Mouse (Mus musculus): ENCODE results near the gene Pitpnm1. TPM values are rescaled to one million over a fixed set of nuclear protein-coding genes. Genes with fewer than 3 reads are reported as not detected.
A peak's percentile ranks its signal among the peaks of the same experiment; 100 is the strongest.
"Not testable (repeated sequence)": the region's sequence is repeated elsewhere in the genome, so short reads cannot be mapped to it uniquely, and the experiment has no call there.

Pitpnm1 gene
- 10 to 100 TPM; 25.0 to 26.4 TPM for total RNA-seq (2021)
- long read RNA-seq, experiment 1, full-length matches to known transcripts, result 22 of 38 reads
- long read RNA-seq, experiment 1, partial matches to known transcripts, result 13 of 38 reads
- long read RNA-seq, experiment 1, other reads (novel, unspliced or antisense), result 3 of 38 reads
- long read RNA-seq, experiment 2, full-length matches to known transcripts, result 12 of 27 reads
- long read RNA-seq, experiment 2, partial matches to known transcripts, result 11 of 27 reads
- long read RNA-seq, experiment 2, other reads (novel, unspliced or antisense), result 4 of 27 reads

DNA sequence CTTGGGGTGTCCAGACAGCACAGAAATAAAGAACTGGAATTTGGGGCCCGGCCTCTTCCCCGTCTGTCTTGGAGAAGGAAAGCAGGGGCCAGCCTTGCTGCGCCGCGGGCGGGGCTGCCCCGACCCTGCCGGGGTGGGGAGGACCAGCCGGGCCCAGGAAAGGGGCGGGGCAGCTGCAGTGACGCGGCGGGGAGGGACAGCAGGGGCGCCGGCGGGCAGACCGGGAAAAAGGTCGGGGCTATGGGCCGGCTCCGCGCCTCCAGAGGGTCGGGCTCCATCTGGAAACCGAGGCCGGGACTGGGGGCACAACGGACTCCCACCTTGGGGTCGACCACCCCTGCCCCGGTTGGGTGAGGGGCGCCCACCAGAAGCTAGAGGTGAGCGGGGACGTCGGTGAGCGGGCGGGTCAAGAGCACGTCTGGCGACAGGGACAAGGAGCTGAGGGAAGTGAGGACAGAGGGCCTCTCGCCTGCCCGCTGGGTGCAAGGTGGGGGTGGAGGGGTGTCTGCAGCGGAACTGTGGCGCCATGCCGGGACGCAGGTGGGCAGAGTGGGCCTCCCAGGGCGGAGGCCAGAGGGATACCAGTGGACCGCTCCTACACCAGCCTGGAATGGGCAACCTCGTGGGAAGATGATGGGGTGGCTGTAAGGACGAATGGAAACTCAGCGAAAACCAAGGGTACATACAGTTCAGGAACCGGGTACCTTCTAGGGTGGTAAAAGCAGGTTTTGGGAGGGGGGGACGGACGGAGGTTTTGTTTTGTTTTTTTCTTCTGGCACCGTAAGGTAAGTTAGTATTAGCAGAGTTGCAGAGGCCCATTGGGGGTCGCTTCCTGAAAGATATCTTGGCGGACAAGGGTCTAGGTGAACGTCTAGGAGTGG is at the start of gene Pitpnm1:
Gene Pitpnm1 (plus strand): TSS at position 162 of the 881 bp plus-strand sequence.
- peak; percentile 86 to 88 for DNase-seq
- intact Hi-C loops (cut with DNase I), result loop anchor here (2.0 kb wide), 1 partner anchor 129 kb away; no protein-coding TSS in a partner anchor

GRCm38 (mm10) chr19:4051016-4051415 is 48.8 kb upstream of the Pitpnm1 start:
- DNase-seq, result no peak
- intact Hi-C loops (cut with DNase I), result loop anchor here (5.0 kb wide), 1 partner anchor 176 kb away; no protein-coding TSS in a partner anchor

DNA sequence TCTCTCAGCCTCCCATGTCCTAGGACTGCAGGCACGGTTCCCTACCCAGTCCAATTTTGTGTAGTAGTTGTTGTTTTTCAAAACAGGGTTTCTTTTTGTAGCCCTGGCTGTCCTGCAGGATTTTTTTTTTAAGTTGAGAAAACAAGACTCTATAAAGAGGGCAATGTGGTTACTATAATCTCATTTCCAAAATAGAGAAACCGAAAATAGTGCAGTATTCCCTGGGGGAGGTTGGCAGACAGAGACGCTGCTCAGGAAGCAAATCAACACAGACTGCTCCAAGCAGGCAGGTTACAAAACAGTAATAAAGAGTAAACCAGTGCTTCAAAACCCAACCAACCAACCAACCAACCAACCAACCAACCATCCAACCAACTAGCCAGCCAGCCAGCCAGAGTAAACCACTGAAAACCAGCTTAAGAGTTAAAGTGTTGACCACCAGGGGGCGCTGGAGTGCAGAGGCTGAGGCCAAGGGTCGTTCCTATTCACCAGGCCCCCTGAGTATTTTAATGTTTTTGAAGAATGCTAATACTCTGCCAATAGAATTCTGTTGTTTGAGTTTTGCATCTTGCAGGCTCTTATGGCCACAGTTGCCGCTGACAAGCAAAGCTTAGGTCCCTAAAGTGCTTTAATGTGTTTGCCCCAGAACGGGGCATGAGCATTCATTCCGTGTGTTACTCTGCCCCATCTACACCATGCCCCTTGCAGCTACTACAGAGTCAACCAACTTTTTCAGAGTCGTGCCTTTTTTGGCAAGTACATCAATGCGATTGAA is 47.9 kb upstream of the Pitpnm1 start:
- intact Hi-C loops (cut with DNase I), result loop anchor here (2.0 to 5.0 kb wide), 2 partner anchors 29 to 175 kb away; partner anchors contain the start of gene Cabp2
- peak; percentile 75 to 83 for DNase-seq

DNA sequence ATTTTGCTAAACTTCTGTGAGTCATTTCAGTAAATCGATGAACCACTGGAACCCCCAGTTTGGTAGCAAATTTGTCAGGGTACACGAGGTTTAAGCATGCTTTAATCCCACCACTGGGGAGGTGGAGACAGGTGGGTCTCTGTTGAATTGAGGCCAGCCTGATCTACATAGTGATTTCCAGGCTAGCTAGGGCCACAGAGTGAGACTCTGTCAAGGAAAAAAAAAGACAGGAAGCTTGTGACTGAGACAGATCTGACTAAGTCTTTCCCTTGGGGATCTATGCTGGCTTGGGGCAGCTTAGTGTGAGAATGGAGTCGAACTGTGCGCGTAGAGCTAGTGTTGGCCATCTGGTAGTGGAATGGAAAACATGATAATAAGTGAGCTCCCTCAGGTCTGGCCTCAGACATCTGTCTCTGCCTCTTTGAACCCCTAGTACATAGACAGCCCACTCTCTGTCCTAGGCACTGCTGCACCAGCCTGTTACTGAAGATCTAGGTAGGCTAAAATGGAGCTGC is 47.2 kb upstream of the Pitpnm1 start:
- DNase-seq, result no peak
- intact Hi-C loops (cut with DNase I), result loop anchor here (2.0 to 5.0 kb wide), 2 partner anchors 28 to 175 kb away; partner anchors contain the start of gene Cabp2

DNA sequence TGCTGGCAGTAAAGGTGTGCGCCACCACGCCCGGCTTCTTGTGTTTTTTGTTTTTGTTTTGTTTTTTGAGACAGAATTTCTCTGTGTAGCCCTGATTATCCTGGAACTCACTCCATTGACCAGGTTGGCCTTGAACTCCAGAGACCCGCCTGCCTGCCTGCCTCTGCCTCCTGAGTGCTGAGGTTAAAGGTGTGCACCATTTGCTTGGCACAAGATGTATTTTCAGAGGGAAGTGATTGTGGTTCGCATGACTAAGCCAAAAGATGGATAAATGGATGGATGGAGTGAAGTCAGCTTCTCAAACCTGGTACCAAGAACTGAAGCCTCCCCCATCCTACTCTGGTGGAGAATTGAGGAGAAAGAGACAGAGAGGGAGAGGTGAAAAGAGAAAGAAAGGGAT is 45.2 kb upstream of the Pitpnm1 start:
- DNase-seq, result no peak
- intact Hi-C loops (cut with DNase I), result loop anchor here (5.0 kb wide), 1 partner anchor 173 kb away; no protein-coding TSS in a partner anchor

DNA sequence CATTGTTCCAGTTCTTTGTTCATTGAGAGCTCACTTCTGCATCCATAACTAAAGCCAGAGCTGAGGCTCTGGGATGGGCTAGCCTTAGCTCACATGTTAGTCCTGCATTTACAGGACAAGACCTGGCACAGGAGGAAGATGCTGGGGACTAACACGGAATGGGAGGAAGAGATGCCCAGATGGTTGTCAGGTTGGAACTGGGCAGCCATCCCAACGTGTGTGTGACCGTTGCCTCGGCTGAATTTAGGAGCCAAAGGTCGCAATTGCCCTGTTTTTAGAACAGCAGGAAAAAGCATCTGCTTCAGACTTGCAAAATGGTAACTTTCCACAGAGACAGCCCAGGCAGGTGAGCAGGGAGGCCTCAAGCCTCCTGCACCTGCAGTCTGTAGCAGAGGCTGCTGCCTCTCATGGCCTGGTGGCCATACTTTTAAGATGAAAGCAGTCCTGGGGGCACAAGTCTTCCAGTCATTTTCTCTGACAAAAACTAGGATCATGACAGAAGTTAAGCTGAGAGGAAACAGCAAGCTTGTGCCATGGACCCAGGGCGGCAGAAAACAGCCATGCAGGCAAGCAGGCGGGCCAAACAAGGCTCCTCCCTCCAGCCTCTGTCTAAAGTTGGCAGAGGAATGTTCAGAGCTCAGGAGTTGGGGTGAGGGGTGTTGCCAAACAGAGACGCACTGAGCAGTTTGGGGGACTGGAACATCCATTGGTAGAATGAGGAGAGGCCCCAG is 44.4 kb upstream of the Pitpnm1 start:
- intact Hi-C loops (cut with DNase I), result no loop called here
- DNase-seq, result no peak

GRCm38 (mm10) chr19:4055947-4056693 is 43.7 kb upstream of the Pitpnm1 start:
- DNase-seq, result no peak
- intact Hi-C loops (cut with DNase I), result no loop called here

DNA sequence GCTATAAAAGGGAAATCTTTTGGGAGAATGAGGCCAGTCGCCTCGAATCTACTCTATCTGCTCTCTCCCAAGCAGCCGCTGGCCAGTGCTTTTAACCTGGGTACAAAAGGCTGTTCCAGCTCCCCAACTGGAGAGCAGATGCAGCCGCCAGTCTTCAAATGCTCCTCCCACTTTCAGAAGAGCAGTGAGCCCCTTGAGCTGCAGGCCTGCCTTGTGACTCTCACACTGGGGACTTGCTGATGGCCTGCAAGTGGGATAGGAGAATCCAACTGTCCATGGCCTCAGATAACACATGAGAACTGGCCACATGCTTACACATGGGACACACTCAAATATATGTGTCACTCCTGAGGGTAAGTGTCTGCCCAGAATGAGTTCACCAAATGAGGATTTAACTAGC is 43.1 kb upstream of the Pitpnm1 start:
- intact Hi-C loops (cut with DNase I), result no loop called here
- no peak for DNase-seq

DNA sequence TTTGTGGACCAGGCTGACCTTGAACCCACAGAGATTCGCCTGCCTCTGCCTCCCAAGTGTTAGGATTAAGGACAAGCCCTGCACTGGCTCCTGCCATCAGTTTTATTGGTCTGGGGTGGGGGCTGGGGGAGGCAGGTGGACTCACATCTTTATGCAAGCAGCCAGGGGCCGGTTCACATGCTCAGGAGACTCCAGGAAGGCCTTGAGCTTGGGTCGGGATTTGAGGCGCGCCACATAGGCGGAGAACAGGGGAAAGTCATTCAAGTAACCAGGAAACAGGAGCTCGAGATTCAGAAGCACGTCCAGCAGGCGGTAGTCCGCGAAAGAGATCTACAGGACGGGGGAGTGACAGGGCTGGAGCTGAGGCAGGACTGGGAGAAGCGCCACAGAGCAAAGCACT is 42.4 kb upstream of the Pitpnm1 start:
- intact Hi-C loops (cut with DNase I), result no loop called here
- no peak for DNase-seq

DNA sequence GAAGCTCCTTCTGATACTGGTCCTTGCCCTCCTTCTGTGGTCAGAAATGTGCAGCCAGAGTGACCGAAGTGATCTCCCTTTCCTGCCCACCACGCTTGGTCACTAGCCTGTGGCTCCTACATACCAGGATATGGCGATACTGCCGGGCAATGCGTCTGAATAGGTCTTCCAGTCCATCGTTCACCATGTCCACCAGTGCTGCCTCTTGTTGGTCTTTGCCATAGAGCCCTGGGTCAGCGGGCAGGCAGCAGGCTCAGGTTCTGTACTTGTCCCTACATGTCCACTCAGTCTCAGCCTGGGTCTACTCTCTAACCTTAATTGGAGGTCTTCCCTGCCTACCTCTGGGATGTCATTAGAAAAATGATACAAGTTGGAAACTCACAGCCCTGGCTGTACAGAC is 41.8 kb upstream of the Pitpnm1 start:
- intact Hi-C loops (cut with DNase I), result no loop called here
- no peak for DNase-seq

- intact Hi-C loops (cut with DNase I), result no loop called here
- DNase-seq, result no peak
Observed at GRCm38 (mm10) chr19:4058581-4058980, 41.2 kb upstream of the Pitpnm1 start.

DNA sequence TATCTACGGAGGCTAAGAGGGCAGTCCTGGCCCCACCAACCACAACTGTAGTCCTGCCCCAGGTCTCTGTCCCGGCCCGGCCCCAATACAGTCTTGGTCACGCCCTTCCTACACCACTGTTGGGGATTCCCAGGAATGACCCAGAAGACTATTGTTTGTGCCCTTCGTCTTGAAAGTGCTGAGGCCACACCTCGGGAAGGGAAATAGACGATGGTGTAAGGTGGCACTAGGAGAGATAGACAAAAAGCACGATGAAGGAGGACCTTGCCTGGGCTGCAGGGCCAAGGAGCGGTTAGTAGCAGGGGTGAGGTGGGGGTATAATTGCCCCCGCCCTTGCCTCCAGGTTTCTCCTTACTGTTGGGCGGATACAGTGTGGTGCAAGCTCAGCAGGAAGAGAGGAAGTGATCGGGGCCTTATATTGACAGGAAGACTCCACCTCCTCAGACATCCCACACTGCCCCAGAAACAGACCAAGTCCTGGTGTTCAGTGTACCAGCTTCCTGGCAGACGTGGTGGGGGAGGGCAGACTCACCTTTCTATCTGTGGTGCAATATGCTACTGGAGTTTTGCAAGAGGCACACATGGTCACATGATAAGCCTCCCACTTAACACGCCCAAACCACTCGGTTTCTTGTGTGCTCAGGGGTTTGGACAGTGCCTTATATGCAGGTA is 40.6 kb upstream of the Pitpnm1 start, which contains the start of gene Gstp3:
Gene Gstp3 (minus strand): TSS at position 501 of the 672 bp plus-strand sequence.
- intact Hi-C loops (cut with DNase I), result no loop called here
- no peak for DNase-seq

DNA sequence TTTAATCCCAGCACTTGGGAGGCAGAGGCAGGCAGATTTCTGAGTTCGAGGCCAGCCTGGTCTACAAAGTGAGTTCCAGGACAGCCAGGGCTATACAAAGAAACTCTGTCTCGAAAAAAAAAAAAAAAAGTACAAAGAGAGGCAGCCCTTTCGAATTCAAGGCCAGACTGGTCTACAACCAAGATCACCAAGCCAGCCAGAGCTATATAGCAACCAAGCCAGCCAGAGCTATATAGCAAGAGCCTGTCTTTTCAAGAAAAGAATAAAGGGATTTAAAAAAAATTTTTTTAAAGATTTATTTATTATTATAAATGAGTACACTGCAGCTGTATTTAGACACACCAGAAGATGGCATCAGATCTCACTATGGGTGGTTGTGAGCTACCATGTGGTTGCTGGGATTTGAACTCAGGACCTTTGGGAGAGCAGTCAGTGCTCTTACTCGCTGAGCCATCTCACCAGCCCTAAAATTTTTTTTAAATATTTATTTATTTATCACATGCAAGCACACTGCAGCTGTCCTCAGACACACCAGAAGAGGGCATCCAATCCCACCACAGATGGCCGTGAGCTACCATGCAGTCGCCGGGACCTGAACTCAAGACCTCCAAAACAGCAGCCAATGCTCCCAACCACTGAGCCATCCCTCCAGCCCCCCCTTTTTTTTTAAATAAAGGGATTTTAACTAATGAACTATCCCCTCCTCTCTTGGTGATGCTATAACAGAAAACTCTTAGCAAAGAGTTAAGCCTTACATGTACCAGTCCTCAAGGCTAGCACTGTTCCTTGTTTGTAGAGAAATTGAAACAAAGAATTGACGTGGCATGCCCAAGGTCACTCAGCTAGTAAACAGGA is 39.5 kb upstream of the Pitpnm1 start:
- intact Hi-C loops (cut with DNase I); DNase-seq: not testable (repeated sequence)

- intact Hi-C loops (cut with DNase I), result no loop called here
- DNase-seq, result no peak
Observed at GRCm38 (mm10) chr19:4060899-4061465, 38.8 kb upstream of the Pitpnm1 start.

GRCm38 (mm10) chr19:4063357-4063756 is 36.4 kb upstream of the Pitpnm1 start:
- DNase-seq; intact Hi-C loops (cut with DNase I): not testable (repeated sequence)

- intact Hi-C loops (cut with DNase I); DNase-seq: not testable (repeated sequence)
Observed at GRCm38 (mm10) chr19:4064501-4064900, 35.3 kb upstream of the Pitpnm1 start.

DNA sequence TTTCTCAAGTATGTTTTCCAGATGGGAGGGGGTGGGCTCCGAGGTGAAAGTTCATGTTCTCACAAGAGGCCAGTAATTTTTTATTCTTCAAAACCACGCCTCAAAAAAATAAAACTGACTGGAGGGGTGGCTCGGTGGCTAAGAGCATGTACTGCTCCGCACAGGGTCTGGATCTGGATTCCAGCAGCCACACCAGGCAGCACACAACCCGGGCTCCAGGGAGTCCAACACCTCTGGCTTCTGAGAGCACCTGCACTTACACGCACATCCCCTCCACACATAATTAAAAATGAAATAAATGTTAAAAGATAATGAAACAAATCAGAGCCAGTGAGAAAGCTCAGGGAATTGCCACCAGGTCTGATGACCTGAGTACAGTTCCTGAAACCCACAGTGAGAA is 33.5 kb upstream of the Pitpnm1 start:
- no peak for DNase-seq
- intact Hi-C loops (cut with DNase I), result no loop called here

Data from heart, postnatal 14 days (tissue).